Mouse (Mus musculus): ENCODE data around the gene Zdhhc15. TPM values are rescaled to one million over a fixed set of nuclear protein-coding genes. Genes with fewer than 3 reads are reported as not detected.

The Zdhhc15 gene
- 0.46 and 2.2 TPM in 2 replicates for polyA plus RNA-seq (2012; rRNA removed; ENCODE audit: low replicate concordance)

DNA sequence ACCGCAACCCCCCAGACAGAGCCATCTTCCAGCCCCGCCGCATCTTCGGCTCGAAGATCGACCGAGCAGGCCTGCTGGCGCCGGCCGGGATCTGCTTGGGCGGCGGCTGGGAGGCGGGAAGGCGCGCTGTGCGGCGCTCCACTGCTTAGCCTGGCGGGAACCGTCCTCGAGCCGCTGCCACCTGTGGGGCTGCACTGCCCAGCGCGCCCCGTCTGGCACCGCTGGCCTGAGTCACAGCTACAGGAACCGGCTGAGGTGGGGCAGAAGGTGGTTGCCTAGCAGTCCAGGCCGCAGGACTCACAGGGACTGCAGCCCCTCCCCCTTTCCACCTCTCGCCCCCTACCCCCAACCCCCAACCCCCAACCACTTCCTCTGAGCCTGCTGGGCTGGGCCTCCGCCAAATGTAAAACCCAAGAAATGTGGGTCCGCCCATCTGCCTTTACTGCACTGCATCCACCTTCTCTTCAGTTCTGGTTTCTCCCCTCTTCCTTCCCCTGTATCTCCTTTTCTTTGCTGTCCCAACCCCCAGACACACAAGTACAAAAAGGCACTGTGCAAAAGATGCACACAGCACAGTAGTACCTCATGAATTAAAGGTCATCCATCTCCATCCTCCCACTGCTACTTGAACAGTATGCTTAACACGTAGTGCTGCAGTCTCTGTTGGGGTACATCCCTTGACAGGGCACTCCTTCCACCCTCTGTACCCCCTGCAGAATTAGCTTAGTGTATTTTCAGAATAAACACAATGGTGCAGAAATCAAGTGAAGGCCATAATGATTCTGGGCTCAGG is at the start of gene Zdhhc15:
Gene Zdhhc15, minus strand, starts transcription at position 308 of the 793 bp plus-strand sequence.

Other genes with a start within 250 kb of the Zdhhc15 start
- 3.4 and 6.1 TPM in 2 replicates for gene Uprt, start 188.2 kb downstream of the Zdhhc15 start, polyA plus RNA-seq (2012; rRNA removed; ENCODE audit: low replicate concordance)
- 0.04 and 0.10 TPM in 2 replicates for gene Magee2, start 186.2 kb upstream of the Zdhhc15 start, polyA plus RNA-seq (2012; rRNA removed; ENCODE audit: low replicate concordance)

Data from subcutaneous adipose tissue, adult 2 months (tissue).